Mouse (Mus musculus): ENCODE data around the gene Pts. TPM values are rescaled to one million over a fixed set of nuclear protein-coding genes. Genes with fewer than 3 reads are reported as not detected.

Gene Pts
- polyA plus RNA-seq, 1 experiment = 52.3 TPM

DNA sequence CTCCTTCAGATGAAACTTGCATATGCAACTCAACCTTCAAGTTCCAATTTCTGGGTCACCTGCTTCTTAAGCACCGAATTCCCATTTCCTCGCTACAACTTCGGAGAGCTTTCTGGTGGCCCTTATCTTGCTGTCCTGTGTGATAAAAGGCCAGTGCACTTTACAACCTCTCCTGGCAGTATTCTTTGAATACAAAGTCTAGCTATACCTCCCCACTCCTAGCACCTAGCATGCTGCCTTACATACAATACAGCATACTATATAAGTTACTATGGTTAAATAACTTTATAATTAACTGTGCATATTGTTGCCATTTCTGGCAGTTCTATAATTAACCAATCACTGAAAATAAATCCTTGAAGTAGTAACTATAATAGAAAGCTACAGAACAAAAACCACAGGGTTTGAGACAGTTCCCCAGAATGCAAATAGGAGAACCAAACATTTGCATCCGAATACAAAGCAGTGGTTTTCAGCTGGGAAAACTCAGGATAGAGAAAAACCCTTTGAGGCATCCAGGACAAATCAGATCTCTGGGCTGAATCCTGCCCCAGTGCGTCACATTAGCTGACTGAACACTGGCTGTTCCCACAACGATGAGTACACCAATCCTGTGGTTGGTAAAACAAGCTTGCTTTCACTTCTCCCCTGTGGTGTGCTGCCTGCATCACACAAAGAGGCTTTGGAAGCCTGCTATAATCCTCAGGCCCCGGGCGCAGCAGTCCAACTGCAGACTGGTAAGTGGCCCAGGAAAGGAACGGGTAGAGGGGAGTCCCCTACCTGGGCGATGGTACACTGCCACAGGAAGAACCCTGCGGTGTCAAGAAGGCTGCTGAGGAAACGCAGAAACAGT is 25.9 kb upstream of the Pts start, which contains the start of gene Il18:
Gene Il18, plus strand, starts transcription at position 587 of the 853 bp plus-strand sequence.
- Histone ChIP-seq H3K4me3 (ENCODE audit: insufficient read depth, low read length) (peak within 1 kb of the TSS; percentile 55), H3K27ac (ENCODE audit: insufficient read depth, low read depth, low read length) (peak within 1 kb of the TSS; percentile 92), H3K4me1 (ENCODE audit: control insufficient read depth, insufficient read depth, low read length) (peaks cover 30% of the 10 kb centered on the region)
- TF ChIP-seq POLR2A (IDR thresholded peaks at IDR 0.05; ENCODE audit: borderline replicate concordance, low read depth, low read length) (no peak), CTCF (IDR thresholded peaks at IDR 0.05; ENCODE audit: low read depth, low read length) (no peak)

DNA sequence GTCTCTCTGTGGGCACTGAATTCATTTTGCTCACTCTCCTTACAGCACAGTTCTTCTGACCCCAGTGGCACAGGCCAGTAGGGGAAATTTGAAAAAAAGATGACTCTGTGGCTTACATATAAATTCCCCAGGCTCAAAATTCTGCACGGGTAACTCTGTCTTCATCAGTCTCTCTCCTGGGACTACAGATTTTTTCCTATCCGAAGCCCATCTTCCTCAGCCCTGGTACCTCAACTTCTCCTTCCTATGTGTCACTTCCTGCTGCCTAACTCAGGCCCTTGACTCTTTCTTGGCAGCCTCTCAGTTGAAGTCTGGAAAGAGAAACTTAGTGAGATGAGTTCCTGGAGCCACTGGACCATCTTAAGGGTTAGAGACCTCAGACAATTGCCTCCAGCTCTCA is 25.0 kb upstream of the Pts start:
- H3K4me1 ChIP-seq (ENCODE audit: control insufficient read depth, insufficient read depth, low read length) = peaks cover 30% of the 10 kb centered on the region
- TF ChIP-seq CTCF (IDR thresholded peaks at IDR 0.05; ENCODE audit: low read depth, low read length) = no peak
- no peak for TF ChIP-seq POLR2A (IDR thresholded peaks at IDR 0.05; ENCODE audit: borderline replicate concordance, low read depth, low read length)
- peak overlapping the region; percentile 27; the same call in 1 of the 2 replicates for H3K4me3 ChIP-seq (ENCODE audit: insufficient read depth, low read length)
- peak overlapping the region; percentile 74 for H3K27ac ChIP-seq (ENCODE audit: insufficient read depth, low read depth, low read length)

DNA sequence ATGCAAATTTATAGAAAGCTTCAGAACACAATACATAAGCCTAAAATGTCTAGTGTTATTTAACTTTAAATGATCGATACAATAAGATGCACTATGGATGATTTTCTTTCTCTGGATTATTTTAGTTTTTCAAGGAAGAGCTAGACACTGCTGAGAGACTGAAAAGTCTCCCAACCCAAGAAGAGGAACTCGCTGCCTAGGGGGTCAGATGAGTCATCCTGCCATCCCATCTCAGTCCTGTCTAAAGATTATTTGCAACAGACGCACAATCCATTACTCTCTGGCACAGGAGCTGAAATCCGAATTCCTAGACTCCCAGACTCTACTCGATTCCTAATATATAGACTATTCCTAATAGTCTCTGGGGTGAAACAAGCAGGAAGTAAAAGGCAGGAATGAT is 23.7 kb upstream of the Pts start:
- Histone ChIP-seq H3K27ac (ENCODE audit: insufficient read depth, low read depth, low read length) (peak overlapping the region; percentile 59; the same call in 1 of the 2 replicates), H3K4me3 (ENCODE audit: insufficient read depth, low read length) (no peak overlapping the region), H3K4me1 (ENCODE audit: control insufficient read depth, insufficient read depth, low read length) (peaks cover 38% of the 10 kb centered on the region)
- TF ChIP-seq CTCF (IDR thresholded peaks at IDR 0.05; ENCODE audit: low read depth, low read length) (no peak), POLR2A (IDR thresholded peaks at IDR 0.05; ENCODE audit: borderline replicate concordance, low read depth, low read length) (no peak)

DNA sequence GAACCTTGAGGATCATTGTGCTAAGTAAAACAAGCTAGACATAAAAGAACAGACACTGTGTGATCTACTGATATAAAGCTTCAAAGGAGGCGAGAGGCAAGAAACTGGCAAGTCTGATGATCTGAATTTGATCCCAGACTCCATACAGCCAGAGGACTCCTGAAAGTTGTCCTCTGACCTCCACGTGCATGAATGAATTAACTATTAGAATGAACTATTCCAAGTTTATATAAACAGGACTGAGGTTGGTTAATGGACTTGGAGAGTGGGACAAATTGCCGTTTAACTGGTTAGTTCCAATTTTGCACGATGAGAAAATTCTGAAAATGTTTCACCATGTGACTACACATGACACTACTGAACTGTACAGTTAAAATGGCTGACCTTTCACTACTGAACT is 20.4 kb upstream of the Pts start:
- TF ChIP-seq CTCF (IDR thresholded peaks at IDR 0.05; ENCODE audit: low read depth, low read length) (no peak), POLR2A (IDR thresholded peaks at IDR 0.05; ENCODE audit: borderline replicate concordance, low read depth, low read length) (no peak)
- Histone ChIP-seq H3K4me3 (ENCODE audit: insufficient read depth, low read length) (no peak overlapping the region), H3K4me1 (ENCODE audit: control insufficient read depth, insufficient read depth, low read length) (peaks cover 28% of the 10 kb centered on the region), H3K27ac (ENCODE audit: insufficient read depth, low read depth, low read length) (no peak overlapping the region)

DNA sequence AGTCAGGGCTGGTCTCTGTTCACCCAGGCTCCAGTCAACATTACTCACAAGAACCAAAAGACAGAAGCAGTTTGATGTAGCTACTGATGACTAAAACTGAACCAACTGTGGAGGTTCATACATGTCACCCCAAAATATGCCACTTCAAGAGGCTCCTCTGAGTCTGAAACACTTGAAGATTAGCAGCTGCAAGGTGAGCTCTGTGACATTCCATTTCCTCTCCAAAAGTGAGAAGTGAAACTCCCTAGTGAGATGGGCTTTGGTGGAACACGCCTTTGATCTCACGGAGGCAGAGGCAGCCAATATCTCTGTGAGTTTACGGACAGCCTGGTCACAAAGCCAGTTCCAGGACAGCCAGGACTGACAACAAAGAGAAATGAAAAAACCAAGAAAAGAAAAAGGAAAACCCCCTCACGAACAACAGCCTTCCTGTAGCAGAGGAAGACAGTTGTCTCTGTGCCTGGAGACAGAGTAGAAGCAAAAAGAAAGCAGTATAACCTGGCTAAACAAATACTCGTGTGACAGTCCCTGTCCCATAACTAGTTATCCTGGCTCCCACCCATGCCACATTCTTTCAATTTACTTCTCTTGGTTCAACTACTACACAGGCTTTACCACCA is 19.4 kb upstream of the Pts start:
- H3K27ac ChIP-seq (ENCODE audit: insufficient read depth, low read depth, low read length) = no peak overlapping the region
- H3K4me1 ChIP-seq (ENCODE audit: control insufficient read depth, insufficient read depth, low read length) = peaks cover 20% of the 10 kb centered on the region
- H3K4me3 ChIP-seq (ENCODE audit: insufficient read depth, low read length) = no peak overlapping the region
- TF ChIP-seq CTCF (IDR thresholded peaks at IDR 0.05; ENCODE audit: low read depth, low read length) = no peak
- TF ChIP-seq POLR2A (IDR thresholded peaks at IDR 0.05; ENCODE audit: borderline replicate concordance, low read depth, low read length) = no peak

DNA sequence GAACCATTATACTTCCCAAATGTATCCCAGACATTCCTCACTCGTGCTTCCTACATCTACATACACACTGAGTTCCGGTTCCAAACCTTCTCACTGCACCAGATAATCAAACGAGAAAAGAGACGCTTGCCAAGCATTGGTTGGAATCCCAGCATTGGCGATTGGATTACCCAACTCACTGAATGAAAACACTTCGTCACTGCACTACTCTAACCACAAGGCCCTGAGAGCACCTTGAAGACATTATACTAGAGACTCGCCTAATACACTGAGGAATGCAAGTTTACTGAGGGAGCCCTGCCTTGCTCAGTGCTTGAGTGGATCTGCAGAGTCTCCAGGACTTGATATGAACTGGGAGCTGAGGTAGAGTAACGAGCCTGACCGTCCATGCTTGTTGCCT is 13.9 kb upstream of the Pts start:
- TF ChIP-seq CTCF (IDR thresholded peaks at IDR 0.05; ENCODE audit: low read depth, low read length) (no peak), POLR2A (IDR thresholded peaks at IDR 0.05; ENCODE audit: borderline replicate concordance, low read depth, low read length) (no peak)
- Histone ChIP-seq H3K4me1 (ENCODE audit: control insufficient read depth, insufficient read depth, low read length) (peaks cover 18% of the 10 kb centered on the region), H3K27ac (ENCODE audit: insufficient read depth, low read depth, low read length) (no peak overlapping the region), H3K4me3 (ENCODE audit: insufficient read depth, low read length) (no peak overlapping the region)

DNA sequence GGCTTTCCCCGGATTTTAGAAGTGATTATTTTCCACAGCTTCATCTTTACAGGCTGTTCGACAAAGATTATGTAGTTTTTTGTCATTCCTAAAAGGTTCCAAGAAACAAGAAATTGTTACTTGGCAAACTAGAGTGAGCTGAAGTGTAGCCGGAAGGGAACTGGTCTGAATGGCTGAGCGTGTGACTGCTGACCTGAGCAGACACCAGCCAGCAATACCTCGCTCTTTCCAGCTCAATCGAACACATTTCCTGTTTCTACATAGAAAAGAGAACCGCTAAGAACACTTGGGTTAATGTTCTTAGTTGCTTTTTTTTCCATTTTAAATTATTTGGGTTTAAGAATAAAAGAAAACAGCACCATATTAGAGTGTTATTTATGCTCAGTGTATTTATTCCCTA is 11.6 kb upstream of the Pts start:
- peak overlapping the region; percentile 91 for H3K27ac ChIP-seq (ENCODE audit: insufficient read depth, low read depth, low read length)
- TF ChIP-seq POLR2A (IDR thresholded peaks at IDR 0.05; ENCODE audit: borderline replicate concordance, low read depth, low read length) (no peak), CTCF (IDR thresholded peaks at IDR 0.05; ENCODE audit: low read depth, low read length) (no peak)

DNA sequence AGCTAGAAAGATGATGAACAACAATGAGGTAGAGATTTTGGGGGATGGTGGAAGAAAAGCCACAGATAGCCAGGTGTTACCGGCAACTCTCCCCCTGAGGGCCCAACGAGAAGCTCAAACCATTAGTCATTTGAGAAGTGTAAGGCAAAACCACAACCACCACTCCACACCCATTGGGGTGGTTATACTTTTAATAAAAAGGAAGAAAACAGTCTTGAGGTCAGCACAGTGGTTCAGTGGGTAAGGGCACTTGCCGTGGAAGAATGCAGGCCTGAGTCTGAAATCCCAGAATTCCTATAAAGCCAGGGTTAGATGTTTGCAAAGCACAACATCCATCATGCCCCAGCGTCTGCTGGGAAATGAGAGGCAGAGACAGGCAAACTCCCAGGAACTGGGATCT is 8.8 kb upstream of the Pts start:
- Histone ChIP-seq H3K27ac (ENCODE audit: insufficient read depth, low read depth, low read length) (no peak overlapping the region), H3K4me1 (ENCODE audit: control insufficient read depth, insufficient read depth, low read length) (peaks cover 29% of the 10 kb centered on the region), H3K4me3 (ENCODE audit: insufficient read depth, low read length) (no peak overlapping the region)
- TF ChIP-seq POLR2A (IDR thresholded peaks at IDR 0.05; ENCODE audit: borderline replicate concordance, low read depth, low read length) (no peak), CTCF (IDR thresholded peaks at IDR 0.05; ENCODE audit: low read depth, low read length) (no peak)

More for the DNA sequence above, 11.6 kb upstream of the Pts start:
- Histone ChIP-seq H3K4me3 (ENCODE audit: insufficient read depth, low read length) (peak overlapping the region; percentile 47), H3K4me1 (ENCODE audit: control insufficient read depth, insufficient read depth, low read length) (peaks cover 21% of the 10 kb centered on the region)

DNA sequence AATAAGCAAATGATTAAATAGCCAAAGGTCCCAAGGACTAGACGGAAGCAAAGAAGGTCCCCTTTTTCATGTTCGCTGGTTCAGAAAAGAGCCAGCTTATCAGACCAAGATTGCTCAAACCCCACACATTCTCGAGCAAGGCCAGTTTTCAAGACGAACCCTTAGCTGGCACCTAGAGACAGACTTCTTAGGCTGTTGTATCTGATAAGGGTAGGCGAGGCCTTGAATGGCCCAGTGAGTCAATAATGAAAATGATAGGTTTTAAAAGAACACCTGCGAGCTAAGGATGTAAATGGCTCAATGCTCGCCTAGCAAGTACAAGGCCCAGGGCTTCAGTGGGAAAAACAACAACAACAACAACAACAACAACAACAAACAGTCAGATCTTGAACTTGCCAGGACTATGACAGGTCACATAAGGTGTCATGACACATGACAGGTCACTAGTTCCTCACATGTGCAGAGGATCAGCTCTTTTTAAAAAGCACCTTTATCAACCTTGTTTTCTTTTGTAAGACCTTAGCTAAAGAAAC is 8.1 kb upstream of the Pts start:
- Histone ChIP-seq H3K4me1 (ENCODE audit: control insufficient read depth, insufficient read depth, low read length) (peaks cover 32% of the 10 kb centered on the region), H3K4me3 (ENCODE audit: insufficient read depth, low read length) (no peak overlapping the region), H3K27ac (ENCODE audit: insufficient read depth, low read depth, low read length) (no peak overlapping the region)
- no peak for TF ChIP-seq POLR2A (IDR thresholded peaks at IDR 0.05; ENCODE audit: borderline replicate concordance, low read depth, low read length)
- no peak for TF ChIP-seq CTCF (IDR thresholded peaks at IDR 0.05; ENCODE audit: low read depth, low read length)

DNA sequence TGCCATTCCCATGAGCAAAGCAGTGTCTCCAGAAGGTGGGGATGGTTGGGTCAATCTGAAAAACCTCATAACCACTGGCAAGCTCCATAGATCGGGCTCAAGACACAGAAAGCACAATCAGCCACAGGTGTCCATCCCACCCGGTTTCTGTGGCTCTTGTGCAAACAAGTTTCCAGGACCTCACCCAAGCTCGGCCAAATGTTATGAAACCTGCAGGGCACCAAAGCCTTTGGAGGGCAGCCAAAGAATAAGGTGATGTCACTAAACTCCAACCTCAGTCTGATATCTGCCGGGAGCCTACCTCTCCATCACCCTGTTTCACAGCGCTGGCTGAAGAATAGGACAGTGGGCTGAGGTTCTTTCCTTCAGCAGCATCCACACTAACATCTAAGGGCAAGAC is 7.4 kb upstream of the Pts start:
- Histone ChIP-seq H3K27ac (ENCODE audit: insufficient read depth, low read depth, low read length) (no peak overlapping the region), H3K4me3 (ENCODE audit: insufficient read depth, low read length) (no peak overlapping the region), H3K4me1 (ENCODE audit: control insufficient read depth, insufficient read depth, low read length) (peaks cover 32% of the 10 kb centered on the region)
- no peak for TF ChIP-seq POLR2A (IDR thresholded peaks at IDR 0.05; ENCODE audit: borderline replicate concordance, low read depth, low read length)
- no peak for TF ChIP-seq CTCF (IDR thresholded peaks at IDR 0.05; ENCODE audit: low read depth, low read length)
